Mouse (Mus musculus): Measurements from ENCODE around the gene Gpr153. TPM values are rescaled to one million over a fixed set of nuclear protein-coding genes. Genes with fewer than 3 reads are reported as not detected.
A peak's percentile ranks its signal among the peaks of the same experiment; 100 is the strongest.
"Not testable (repeated sequence)": the region's sequence is repeated elsewhere in the genome, so short reads cannot be mapped to it uniquely, and the experiment has no call there.

Gene Gpr153
- total RNA-seq (2015) (not detected in 2 replicates), total RNA-seq (2017) (0.04 and 1.7 TPM in 2 replicates)

DNA sequence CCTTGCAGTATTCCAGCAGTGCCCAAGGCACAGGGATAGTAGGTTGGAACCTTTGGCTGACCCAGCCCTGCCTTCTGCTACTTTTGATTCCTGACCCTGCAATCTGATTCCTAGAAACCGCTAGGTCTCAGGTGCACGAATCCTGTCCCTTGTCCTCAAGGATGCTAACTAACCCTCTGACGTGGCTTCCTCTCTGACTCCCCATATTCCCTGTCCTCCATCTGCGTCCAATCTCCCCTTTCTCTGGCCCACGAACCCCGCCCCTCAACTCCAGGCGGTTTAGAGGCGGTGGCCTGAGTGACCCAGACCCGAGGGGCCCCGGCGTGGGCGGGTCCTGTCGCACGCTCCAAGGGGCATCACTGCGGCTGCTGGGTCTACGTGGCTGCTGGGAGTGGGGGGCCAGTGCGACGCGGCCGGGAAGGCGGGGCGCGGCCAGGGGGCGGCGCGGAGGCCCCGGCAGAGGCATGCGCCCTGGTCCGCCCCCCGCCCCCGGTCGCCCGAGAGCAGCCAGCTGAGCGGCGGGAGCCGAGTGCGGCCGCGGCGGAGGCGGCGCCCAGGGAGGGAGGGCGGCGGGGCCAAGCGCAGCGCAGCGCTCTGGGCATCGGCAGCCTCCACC is at the start of gene Gpr153:
TSS of gene Gpr153 (plus strand) at position 612 of the 616 bp plus-strand sequence.
- ATAC-seq (ENCODE audit: poor library complexity, severe bottlenecking) = 0 out of 2 replicates have a peak, but pooled peaks have one; percentile 9

DNA sequence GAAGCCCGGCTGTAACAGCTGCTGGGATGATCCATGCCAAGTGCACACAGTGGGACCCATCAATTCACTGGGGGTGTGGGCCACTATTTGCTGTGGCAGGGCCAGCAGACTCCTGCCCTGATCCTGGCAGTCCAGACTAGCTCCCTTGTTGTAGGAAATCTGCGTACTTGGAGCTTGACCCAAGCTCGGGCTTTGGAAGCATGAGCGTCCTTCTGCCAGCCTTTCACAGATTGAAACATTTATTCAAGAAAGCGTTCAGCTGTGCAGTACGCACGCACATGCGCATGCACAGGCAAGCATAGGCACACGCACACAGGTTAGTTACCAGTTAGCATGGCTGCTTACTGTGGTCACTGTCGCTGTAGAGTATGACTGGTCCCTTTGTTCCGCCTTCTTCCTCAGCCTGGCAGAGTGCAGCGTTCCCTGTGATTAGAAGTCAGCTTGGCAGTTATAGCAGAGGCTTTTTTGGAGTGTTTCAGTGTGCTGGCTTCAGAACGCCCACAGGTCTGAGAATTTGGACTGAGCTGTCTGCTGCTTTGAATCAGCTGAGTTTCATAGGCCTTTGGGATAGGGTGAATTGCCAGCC is 47.0 kb upstream of the Gpr153 start:
- ATAC-seq (ENCODE audit: poor library complexity, severe bottlenecking) = no peak

DNA sequence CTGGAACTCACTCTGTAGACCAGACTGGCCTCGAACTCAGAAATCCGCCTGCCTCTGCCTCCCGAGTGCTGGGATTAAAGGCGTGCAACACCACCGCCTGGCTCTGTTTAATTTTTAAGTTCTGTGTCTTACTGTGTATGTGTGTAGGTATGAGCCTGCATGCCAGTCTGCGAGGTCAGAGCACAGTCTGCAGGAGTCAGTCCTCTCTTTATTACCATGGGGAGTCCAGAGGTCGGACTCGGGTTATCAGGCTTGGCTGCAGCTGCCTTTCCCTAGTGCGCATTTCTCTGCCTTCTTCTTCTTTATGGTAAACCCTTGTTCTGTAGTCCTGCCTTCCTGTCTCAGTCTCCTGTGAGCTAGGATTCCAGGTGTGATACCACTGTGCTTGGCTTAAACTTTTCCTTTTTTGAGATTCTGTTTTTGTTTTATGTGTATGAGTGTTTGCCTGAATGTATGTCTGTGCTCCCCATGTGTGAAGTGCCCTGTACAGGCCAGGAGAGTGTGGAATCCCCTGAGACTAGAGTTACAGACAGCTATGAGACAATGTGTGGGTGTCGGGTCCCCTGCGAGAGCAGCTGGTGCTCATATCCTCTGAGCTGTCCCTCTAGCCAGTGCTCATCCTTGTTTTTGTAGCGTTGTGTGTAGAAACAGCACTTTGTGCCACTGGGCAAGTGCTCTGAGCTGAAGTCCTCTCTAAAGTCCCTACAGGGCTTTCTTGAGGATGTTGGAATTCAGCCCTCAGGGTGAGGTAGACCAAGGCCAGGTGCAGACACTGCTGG is 46.1 kb upstream of the Gpr153 start:
- ATAC-seq (ENCODE audit: poor library complexity, severe bottlenecking) = no peak

DNA sequence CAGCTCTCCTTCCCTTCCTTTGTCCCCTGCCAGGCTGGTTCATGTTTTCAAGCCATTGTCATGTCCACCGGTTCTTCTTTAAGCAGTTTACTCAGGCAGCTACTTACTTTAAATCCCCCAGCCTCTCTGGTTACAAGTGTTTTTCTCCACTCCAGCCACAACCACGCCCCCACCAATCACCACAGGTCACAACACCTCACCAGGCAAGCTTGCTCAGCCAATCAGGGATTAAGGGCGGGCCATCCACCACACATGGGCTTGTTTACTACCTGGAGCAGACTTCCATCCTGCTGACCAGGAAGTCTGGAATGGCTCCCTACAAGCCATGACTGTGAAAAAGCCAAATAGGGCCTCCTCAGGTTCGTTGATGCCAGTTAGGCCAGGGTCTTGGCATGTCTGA is 43.7 kb upstream of the Gpr153 start:
- not testable (repeated sequence) for ATAC-seq (ENCODE audit: poor library complexity, severe bottlenecking)

DNA sequence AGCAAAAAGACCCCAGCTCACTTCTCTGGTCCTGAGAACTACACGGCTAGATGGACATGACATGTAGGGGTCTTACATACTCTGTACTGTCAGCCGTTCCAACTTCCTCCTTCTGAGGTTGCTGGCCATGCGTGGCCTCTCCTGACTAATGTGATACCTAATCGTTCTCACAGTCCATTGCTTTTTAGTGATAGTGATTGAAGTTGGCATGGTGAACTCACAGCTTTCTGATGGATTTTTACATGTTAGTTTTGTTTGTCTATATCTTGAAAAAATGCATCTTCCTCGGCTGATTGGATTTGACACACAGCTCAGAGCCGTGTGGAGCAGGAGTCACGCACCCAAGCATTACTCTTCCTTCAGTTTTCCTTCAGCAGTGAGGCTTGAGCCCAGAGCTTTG is 42.7 kb upstream of the Gpr153 start:
- ATAC-seq (ENCODE audit: poor library complexity, severe bottlenecking) = no peak

DNA sequence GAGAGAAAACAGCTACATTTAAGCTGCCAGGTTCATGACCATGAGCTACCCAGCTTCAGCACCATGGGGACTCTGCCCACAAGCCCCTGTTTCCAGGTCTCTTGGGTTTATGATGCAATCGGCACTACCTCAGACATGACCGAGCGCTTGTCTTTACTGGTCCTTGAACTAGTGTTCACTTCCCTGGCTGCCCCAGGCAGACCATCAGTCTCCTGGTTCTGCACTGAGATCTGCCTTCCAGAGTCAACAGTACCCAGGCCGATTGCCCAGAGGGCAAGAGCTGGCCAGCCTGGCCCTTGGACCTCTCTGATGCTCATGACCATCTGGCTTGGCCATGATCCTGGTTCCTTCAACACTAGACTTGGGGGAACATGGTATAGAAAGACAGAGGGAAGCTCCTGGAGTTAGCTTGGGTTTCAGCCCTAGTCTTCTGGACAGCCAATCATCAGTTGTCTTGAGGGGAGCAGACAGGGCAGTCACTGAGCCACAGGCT is 41.6 kb upstream of the Gpr153 start:
- no peak for ATAC-seq (ENCODE audit: poor library complexity, severe bottlenecking)

DNA sequence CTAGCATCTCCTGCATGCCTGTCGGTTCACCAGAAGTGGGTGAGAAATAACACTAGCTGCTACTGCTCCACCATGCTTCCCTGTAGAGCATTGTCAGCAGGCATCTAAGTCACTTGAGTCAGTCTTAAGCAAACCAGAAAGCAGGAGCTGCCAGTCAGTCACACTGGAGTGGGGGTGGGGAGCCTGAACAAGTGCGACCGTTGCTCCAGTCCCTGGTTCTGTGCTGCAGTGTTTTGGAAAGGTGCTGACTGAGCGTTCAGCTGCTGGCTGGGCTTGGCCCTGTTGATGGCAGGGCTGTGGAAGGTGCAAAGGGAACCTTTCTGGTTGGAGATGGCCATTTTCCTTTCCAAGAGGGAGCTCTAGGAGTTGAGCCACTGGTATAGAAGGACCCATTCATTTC is 34.1 kb upstream of the Gpr153 start:
- ATAC-seq (ENCODE audit: poor library complexity, severe bottlenecking) = no peak

DNA sequence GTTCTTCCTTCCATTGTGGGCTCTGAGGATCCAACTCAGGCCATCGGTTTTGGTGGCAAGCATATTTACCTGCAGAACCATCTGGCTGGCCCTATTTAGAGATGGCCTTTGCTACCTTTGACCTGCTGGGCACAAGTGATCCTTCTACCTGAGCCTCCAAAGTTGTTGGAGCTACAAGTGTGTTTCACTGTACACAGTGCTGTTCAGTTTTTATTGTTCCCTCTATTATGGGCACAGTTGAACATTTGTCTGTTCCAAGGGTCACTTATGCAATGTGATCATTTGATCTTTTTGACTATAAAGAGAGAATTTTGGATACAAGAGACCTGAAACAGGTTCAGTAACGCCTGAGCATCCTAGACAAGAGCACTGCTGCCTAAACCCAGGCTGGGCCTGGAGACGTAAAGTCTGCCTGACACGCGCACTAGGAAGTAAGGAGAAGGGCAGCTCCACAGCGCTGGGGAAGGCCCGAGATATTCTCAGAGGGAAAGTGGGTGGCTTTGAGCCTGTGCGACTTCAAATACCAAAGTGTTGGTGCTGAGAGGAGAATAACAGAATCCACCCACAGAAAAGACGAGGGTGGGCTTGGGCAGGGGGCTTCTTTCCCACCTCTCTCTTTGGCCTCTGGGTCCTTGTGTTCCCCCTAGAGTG is 30.7 kb upstream of the Gpr153 start:
- ATAC-seq (ENCODE audit: poor library complexity, severe bottlenecking) = no peak

DNA sequence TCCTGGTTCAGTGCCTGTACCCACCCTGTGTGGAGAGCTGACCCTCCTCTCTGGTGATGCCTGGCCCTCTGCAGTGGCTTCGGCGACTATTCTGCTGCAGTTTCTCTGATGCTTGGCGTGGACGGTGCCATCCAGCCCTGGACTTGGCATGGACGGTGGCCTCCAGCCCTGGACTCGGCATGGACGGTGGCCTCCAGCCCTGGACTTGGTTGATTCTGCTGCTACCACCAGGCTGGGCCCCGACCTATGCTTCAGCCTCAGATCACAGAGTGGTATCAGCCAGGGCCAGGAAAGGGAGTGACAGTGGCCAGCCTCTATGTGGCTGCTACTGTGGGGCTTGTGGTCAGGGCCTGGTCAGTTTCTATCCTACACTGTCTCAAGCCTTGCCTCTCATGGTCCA is 30.1 kb upstream of the Gpr153 start:
- no peak for ATAC-seq (ENCODE audit: poor library complexity, severe bottlenecking)

DNA sequence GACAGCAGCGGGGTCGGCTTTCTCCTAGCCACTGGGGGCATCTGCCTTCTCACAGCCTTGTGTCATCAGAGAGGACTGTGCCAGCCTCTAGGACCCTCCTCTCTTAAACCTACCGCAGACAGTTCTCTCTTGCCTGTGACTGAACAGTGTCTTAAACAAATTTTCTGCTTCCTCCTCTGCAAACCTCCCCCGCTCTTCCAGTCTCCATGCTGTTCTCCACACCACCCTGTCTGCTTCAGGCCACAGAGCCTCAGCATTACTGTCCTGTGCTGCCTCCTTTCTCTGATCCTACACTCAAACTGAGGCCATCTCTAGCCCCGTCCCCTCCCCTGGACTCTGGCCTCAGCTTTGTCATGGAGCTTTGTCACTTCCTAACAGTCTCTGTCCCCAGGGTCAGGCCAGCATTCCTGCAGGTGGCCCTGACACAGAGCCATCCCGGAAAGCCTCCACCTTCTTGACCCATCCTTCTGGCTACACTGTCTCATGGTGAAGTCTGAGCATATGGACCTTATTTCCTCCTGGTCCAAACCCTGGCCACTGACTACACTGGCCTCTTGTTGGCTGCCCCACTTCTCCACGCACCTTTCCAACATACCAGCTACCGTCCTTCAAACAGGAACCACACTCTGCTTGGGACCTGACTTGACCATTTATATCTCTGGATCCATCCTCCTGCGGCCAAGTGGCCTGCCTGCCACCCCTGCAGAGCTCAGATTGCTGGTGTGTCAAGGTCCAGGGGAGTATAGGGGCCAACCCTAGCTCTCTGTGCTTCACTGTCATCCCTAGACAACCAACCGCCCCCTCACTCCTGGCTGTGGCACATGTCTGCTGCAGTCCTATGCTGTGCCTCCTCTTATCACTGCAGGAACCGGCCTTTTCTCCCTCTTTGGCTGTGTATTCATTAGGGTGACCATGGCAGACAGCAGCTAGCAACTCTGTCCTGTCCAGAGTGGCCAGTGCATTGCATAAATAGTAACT is 29.2 kb upstream of the Gpr153 start:
- no peak for ATAC-seq (ENCODE audit: poor library complexity, severe bottlenecking)

DNA sequence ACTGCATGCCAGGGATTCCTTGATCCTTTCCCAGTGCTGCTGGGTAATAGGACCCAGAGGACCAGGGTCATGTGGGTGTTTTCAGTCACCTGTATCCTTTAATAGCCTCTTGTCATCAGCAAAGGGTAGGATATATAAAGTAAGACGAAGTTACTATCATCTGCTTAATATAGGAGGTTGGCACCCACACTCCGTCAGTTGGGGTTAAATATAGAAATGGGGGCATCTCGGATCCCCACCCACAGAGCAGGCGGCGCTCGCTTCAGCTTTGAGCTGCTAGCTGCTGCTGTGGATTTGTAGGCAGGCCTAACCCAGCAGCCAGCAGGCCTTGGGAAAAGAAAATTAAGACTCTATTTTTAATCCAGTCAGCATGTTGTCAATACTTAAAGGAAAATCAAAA is 28.0 kb upstream of the Gpr153 start:
- ATAC-seq (ENCODE audit: poor library complexity, severe bottlenecking) = no peak

DNA sequence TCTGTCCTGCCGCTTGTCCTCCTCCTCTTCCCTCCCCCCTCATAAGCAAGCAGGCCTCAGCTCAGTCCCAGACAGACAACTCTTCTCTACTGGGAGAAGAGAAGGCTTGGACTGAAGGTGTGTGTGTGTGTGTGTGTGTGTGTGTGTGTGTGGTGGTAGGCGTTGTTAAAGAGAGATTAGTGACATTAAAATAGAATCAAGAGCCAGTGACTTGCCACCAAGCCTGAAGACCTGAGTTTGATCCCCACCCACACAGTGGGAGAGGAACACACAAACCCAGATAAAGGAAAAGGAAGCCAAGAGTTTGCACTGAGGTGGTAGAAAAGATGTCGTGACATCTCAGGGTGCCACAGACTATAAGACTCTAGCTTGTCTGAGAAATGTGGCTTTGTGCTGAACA is 26.8 kb upstream of the Gpr153 start:
- no peak for ATAC-seq (ENCODE audit: poor library complexity, severe bottlenecking)

DNA sequence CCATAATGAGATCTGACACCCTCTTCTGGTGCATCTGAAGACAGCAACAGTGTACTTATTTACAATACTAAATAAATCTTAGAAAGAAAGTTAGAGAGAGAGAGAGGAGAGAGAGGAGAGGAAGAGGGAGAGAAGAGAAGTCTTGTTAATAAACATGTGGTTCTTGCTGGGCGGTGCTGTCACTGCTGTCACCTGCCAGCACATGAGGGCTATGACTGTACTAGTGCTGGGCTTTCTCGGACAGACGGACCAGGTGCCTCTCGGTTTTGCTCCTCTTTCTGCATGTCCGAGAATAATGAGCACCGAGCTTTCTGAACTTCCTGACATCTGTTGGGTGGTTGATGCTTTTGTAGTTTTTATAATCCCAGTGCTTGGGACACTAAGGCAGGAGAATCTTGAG is 23.4 kb upstream of the Gpr153 start:
- ATAC-seq (ENCODE audit: poor library complexity, severe bottlenecking) = no peak

DNA sequence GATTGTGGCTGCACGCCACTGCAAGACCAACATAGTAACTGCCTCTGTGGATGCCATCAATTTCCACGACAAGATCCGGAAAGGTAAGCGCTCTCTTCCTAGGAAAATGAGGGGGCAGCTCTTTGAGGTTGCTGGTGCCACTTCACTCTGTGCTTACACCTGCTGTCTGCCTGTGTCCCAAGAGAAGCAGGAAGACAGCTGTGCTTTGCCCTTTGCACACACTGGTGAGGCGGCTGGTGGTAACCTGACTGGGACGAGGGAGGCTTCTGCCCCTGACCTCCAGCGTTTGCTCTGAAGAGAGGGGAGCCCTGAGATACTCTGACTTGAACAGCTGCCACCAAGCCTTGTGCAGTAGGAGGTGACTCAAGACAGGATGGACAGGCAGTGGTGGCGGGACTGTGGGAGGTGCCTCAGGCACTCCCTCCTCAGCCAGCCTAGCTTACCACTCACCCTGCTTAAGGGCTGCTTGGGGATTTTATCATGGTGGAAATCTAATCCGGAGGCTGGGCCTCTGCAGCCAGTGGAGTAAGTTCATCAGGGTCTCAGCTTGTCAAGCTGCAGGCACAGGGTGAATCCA is 20.8 kb upstream of the Gpr153 start:
- no peak for ATAC-seq (ENCODE audit: poor library complexity, severe bottlenecking)

DNA sequence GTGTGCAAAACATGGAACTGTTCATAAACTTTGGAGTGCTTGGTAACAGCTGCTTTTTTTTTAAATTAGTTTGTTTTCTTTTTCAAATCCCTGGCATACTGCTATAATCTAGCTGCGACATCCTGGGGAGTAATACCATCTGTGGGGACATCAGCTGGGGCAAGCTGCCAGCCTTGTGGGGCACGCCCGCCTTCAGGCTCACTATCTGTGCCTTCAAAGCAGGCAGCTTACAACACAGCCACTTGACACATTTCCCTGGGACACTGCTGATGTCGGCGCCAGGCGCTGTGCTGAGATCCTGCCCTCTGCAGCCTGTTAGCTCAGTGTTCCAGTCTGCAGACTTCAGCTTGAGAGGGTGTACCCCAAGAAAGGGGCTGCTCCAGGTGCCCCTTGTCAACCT is 17.0 kb upstream of the Gpr153 start:
- ATAC-seq (ENCODE audit: poor library complexity, severe bottlenecking) = peak; percentile 50

DNA sequence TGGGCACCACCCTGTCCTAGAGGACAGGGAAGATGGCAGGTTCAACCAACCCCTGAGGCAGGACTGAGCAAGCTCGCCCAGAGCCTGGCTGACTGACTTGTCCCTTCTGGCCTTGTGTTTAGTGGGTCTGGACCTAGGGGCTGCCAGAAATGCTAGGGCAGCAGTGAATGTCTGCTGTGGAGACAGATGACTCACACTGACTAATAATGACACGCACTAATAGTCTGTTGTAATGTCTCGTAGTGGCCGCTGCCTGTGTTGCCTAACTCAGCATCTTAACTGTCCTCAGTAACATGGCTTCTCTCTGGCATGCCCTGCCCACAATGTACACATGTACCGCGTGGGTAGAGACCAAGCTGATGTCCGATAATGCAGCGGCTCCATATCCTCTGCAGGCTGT is 13.6 kb upstream of the Gpr153 start:
- peak; percentile 20; the same call in 1 of the 2 replicates for ATAC-seq (ENCODE audit: poor library complexity, severe bottlenecking)

DNA sequence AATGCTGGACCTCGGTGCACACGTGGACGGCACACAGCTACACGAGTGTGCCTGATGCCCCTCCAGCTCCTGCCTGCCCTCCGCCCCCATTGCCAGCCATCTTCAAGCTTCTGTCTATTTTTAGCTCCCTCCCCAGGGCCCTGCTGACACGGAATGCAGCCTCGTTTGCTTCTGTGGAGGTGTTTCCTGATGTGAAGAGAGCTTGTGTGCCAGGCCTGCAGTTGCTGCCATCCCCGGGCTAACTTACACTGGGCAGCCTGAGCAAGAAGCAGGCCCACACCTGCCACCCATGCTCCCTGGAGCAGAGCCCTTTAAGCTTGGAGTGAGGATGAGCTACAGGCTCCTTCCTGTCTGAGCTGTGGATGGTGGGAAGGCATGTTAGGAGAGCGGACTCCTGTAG is 11.8 kb upstream of the Gpr153 start:
- no peak for ATAC-seq (ENCODE audit: poor library complexity, severe bottlenecking)

DNA sequence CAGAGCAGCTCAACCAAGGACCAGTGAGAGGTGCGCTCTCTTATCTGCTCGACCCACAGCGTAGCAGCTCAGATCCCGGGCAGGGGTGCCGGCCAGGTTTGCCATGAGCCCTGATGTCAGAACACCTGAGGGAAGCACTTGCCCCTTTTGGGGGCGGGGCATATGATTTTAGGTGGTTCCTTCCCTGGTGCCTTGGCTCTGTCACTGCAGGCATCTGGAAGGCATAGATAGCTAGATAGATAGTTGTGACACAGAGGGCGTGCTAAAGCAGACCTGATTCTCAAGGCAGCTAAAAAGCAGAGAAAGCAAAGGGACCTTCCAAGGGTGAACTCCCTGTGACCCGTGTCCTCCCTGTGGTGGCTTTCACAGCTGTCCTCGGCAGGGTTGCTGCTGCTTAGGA is 10.9 kb upstream of the Gpr153 start:
- ATAC-seq (ENCODE audit: poor library complexity, severe bottlenecking) = no peak

DNA sequence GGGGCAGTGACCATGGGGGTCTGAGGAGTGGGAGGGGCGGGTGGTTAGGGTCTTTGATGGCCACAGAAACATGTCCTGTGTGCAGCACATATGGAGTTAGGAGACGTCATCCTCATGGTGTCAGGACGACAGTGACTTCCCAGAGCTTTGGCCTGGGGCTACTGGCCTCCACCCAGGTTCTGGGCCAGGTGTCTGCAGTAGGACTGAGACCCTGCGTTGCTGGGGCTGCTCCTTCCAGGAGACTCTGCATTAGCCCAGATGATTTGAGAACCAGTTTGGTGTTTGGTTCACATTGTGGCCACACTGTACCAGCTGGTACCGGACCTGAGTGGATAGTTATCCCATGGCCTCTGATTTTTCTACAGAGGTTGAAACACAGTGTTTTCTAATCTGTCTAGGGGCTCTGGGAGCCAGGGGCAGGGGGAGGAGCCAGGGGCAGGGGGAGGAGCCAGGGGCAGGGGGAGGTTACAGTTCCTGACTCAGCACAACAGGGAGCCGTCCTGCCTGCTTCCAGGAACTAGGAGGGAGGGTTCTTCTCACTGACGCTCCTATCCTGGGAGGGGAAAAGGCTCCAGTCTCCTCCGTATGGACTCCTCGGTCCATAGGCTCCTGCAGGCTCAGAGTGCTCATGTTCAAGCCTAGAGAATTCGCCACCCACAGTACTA is 10.4 kb upstream of the Gpr153 start:
- ATAC-seq (ENCODE audit: poor library complexity, severe bottlenecking) = no peak

DNA sequence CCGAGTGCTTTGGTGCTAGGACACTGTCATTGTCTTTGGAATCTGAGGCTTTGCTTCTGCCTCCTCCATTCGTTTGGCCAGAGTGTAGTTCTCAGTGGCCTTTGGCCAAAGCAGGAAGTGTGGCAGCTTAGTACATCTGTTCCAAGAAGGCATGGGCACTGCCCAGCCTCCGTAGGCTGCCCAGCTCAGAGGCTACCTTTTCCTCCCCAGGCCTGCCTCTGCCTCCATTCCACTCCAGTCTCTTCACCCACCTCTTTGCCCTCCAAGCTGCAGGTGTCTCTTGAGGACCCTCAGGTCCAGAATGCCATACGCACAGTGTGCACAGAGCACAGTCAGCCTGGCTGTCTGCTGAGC is 9.9 kb upstream of the Gpr153 start:
- ATAC-seq (ENCODE audit: poor library complexity, severe bottlenecking) = no peak
